Mouse (Mus musculus): Measurements from ENCODE around the gene Rbm8a.

- TF ChIP-seq CTCF (IDR thresholded peaks at IDR 0.05; ENCODE audit: extremely low read depth, insufficient read length, insufficient replicate concordance, low read depth, low read length) (no peak), POLR2A (IDR thresholded peaks at IDR 0.05; ENCODE audit: low read depth, low read length) (no peak)
These were observed 27.0 kb upstream of the Rbm8a start for GRCm38 (mm10) chr3:96602704-96603084.

Measured in small intestine, adult 2 months (tissue).